Mouse (Mus musculus) cerebral cortex, adult 2 months (tissue): ENCODE measurements around the gene Vmn2r36.

Experiments used
- WGBS: fragments of 180-500 bp; shearing (Covaris S2); methylation state at CpG from one replicate; pipeline ENCODE4 v1.1.7; 2018; 5-methylcytosine and 5-hydroxymethylcytosine counted together

The Vmn2r36 gene

DNA sequence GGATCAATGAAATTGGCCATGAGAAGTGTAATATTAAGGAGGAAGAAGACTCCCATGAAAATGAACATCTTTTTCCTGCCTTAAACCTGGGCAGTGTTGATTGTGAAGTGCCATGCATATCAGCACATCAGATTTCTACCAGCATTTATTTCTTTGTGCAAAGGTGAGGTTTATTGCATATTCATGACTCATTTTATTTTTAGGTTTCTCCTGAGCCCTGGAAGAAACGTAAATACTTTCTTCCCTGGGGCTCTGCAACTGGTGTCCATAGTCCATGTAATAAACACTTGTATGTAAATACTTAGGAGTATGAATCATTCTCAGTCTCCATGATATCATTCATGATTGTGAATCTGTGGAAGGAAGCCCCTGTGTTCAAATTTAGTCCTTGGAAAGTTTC lies at the start of gene Vmn2r36:
Gene Vmn2r36 (minus strand): TSS at position 101 of the 400 bp plus-strand sequence.
- no CpG with 5 or more reads among the region's 1 CpGs for WGBS
